Mouse (Mus musculus): ENCODE results near the gene Urad.

Gene Urad

GRCm38 (mm10) chr5:147331547-147331946 lies 9.3 kb upstream of the Urad start:
- in situ Hi-C loops (cut with MboI; ENCODE audit: low pct_unique_long_range_greater_than_20kb in 1 of 2, low sequenced_read_pairs in 2 of 2, unreplicated experiment in 1 of 2): no loop called here

GRCm38 (mm10) chr5:147329946-147330345 lies 7.7 kb upstream of the Urad start:
- in situ Hi-C loops (cut with MboI; ENCODE audit: low pct_unique_long_range_greater_than_20kb in 1 of 2, low sequenced_read_pairs in 2 of 2, unreplicated experiment in 1 of 2): loop anchor here (10.0 kb wide), 2 partner anchors 205 to 415 kb away; no protein-coding TSS in a partner anchor

GRCm38 (mm10) chr5:147327636-147328035 lies 5.4 kb upstream of the Urad start:
- in situ Hi-C loops (cut with MboI; ENCODE audit: low pct_unique_long_range_greater_than_20kb in 1 of 2, low sequenced_read_pairs in 2 of 2, unreplicated experiment in 1 of 2): loop anchor here (10.0 kb wide), 2 partner anchors 203 to 413 kb away; no protein-coding TSS in a partner anchor

DNA sequence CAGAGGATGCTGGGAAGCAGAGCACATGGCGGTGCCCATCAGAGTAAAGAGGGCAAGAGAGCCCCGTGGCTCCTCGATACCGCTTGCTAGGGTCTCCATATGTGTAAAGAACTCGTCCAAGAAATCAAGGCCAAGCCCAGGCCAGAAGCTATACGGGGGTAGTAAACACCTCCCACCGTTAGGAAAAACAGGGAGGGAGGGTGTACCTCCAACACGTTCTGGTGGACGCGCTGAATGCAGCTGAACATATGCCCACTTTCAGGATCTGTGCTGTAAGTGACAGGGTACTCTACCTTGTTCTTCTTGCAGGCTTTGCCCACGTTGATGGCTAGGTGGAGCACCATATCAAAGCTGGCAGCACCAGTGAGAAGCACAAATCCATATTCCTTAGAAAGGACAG lies 3.7 kb upstream of the Urad start:
- in situ Hi-C loops (cut with MboI; ENCODE audit: low pct_unique_long_range_greater_than_20kb in 1 of 2, low sequenced_read_pairs in 2 of 2, unreplicated experiment in 1 of 2): loop anchor here (10.0 kb wide), 2 partner anchors 201 to 411 kb away; no protein-coding TSS in a partner anchor

DNA sequence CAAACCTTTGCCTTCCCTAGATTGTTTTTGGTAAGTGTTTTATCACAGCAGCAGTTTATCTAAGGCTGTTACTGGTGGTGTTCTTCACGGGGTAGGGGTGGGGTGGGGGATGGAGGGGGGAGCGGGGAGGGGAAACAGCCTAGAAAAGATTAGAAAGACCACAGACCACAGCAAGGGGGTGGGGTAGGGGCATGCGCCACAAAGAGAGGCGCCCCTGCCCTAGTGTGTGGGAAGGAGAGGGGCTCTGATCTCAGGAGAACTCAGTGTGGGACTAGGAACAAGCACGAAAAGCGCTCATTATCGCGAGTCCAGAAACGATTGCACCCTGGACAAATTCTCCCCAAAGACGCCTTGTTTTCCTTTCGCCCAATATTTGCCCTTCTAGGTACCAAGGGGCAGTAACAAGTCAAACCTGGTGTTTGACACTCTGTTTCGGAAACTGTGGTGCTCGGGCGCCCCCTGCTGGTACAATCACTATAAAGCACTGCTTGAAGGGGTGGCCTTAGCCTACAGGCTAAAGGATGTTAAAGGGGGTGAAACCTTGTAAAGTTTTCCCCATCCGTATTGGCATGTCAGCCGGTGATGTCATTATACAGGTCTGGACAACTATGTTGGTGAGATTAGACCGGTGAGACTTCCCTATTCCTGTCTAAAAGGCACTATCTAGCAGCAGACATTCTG lies 1.1 kb upstream of the Urad start:
- in situ Hi-C loops (cut with MboI; ENCODE audit: low pct_unique_long_range_greater_than_20kb in 1 of 2, low sequenced_read_pairs in 2 of 2, unreplicated experiment in 1 of 2): loop anchor here (10.0 to 25.0 kb wide), 3 partner anchors 199 to 636 kb away; no protein-coding TSS in a partner anchor

GRCm38 (mm10) chr5:147319653-147320052 lies 2.6 kb downstream of the Urad start:
- in situ Hi-C loops (cut with MboI; ENCODE audit: low pct_unique_long_range_greater_than_20kb in 1 of 2, low sequenced_read_pairs in 2 of 2, unreplicated experiment in 1 of 2): loop anchor here (10.0 to 25.0 kb wide), 3 partner anchors 195 to 632 kb away; no protein-coding TSS in a partner anchor

GRCm38 (mm10) chr5:147317991-147318390 lies 4.2 kb downstream of the Urad start:
- in situ Hi-C loops (cut with MboI; ENCODE audit: low pct_unique_long_range_greater_than_20kb in 1 of 2, low sequenced_read_pairs in 2 of 2, unreplicated experiment in 1 of 2): loop anchor here in 1 of 2 experiments (10.0 to 25.0 kb wide), 2 partner anchors 403 to 631 kb away; no protein-coding TSS in a partner anchor

DNA sequence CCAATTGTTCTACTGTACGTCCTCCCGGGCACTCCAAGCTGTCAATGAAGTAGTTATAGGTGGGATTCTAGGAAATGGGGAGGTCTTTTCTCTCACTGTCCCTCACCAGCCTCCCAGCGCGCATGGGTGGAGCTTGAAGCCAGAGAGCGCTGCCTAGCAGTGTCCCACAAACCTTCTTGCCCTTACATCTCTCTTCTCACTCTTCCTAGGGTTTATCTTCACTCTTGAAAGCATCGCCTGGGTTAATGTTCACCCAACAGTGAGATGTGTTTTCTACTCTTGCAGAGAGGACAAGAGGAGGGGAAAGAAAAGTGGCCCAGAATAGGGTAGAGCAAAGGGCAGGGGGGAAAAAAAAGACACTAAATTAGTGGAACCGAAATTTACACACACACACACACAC lies 4.9 kb downstream of the Urad start:
- in situ Hi-C loops (cut with MboI; ENCODE audit: low pct_unique_long_range_greater_than_20kb in 1 of 2, low sequenced_read_pairs in 2 of 2, unreplicated experiment in 1 of 2): loop anchor here in 1 of 2 experiments (10.0 to 25.0 kb wide), 2 partner anchors 403 to 630 kb away; no protein-coding TSS in a partner anchor

GRCm38 (mm10) chr5:147315432-147316075 lies 6.7 kb downstream of the Urad start:
- in situ Hi-C loops (cut with MboI; ENCODE audit: low pct_unique_long_range_greater_than_20kb in 1 of 2, low sequenced_read_pairs in 2 of 2, unreplicated experiment in 1 of 2): loop anchor here in 1 of 2 experiments (10.0 to 25.0 kb wide), 2 partner anchors 401 to 628 kb away; no protein-coding TSS in a partner anchor

GRCm38 (mm10) chr5:147314646-147315431 lies 7.4 kb downstream of the Urad start:
- in situ Hi-C loops (cut with MboI; ENCODE audit: low pct_unique_long_range_greater_than_20kb in 1 of 2, low sequenced_read_pairs in 2 of 2, unreplicated experiment in 1 of 2): loop anchor here in 1 of 2 experiments (10.0 to 25.0 kb wide), 2 partner anchors 400 to 628 kb away; no protein-coding TSS in a partner anchor

- in situ Hi-C loops (cut with MboI; ENCODE audit: low pct_unique_long_range_greater_than_20kb in 1 of 2, low sequenced_read_pairs in 2 of 2, unreplicated experiment in 1 of 2): loop anchor here in 1 of 2 experiments (10.0 to 25.0 kb wide), 2 partner anchors 398 to 626 kb away; no protein-coding TSS in a partner anchor
Observed at GRCm38 (mm10) chr5:147312830-147313685, 9.2 kb downstream of the Urad start.

- in situ Hi-C loops (cut with MboI; ENCODE audit: low pct_unique_long_range_greater_than_20kb in 1 of 2, low sequenced_read_pairs in 2 of 2, unreplicated experiment in 1 of 2): loop anchor here (10.0 to 25.0 kb wide), 3 partner anchors 115 to 622 kb away; no protein-coding TSS in a partner anchor
Observed at GRCm38 (mm10) chr5:147309786-147310185, 12.5 kb downstream of the Urad start.

GRCm38 (mm10) chr5:147308451-147308850 lies 13.8 kb downstream of the Urad start:
- in situ Hi-C loops (cut with MboI; ENCODE audit: low pct_unique_long_range_greater_than_20kb in 1 of 2, low sequenced_read_pairs in 2 of 2, unreplicated experiment in 1 of 2): loop anchor here (10.0 to 25.0 kb wide), 2 partner anchors 114 to 621 kb away; no protein-coding TSS in a partner anchor

GRCm38 (mm10) chr5:147307398-147307785 lies 14.8 kb downstream of the Urad start:
- in situ Hi-C loops (cut with MboI; ENCODE audit: low pct_unique_long_range_greater_than_20kb in 1 of 2, low sequenced_read_pairs in 2 of 2, unreplicated experiment in 1 of 2): loop anchor here (10.0 to 25.0 kb wide), 2 partner anchors 113 to 620 kb away; no protein-coding TSS in a partner anchor

DNA sequence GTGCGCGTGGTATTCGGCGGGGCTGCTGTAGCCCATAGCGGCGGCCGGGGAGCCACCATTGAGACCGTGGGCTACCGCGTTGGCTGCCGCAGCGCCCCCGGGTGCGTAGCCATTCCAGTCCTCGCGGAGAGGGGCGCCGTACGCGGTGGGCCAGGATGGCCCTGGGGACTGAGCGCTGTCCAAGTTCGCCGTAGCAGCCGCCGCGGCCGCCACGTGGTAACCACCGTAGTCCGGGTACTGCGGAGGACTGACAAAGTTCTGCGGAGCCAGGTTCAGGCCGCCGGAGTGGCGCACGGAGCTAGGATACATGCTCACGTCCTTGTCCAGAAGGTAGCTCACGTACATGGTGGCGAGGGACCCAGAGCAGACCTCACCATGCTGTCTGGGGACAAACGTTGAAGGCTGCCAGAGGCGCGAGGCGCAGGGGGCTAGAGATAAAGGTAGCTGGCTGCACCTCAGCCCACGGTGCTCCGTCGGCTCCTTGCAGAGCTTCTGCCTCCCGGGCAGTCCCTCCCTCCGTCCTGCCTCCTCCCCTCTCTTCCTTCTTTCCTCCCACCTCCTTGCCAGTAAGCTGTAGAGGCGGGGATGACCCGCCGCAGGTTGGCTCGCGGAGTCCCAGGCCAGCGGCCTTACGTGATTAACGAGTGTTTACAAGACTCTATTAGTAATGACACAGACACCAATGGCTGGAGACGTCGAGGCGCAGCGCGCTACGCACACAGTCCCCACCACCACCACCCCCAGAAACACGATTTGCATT lies 15.4 kb downstream of the Urad start, which contains the start of gene Cdx2:
TSS of gene Cdx2 (minus strand) at position 633 of the 760 bp plus-strand sequence.
- in situ Hi-C loops (cut with MboI; ENCODE audit: low pct_unique_long_range_greater_than_20kb in 1 of 2, low sequenced_read_pairs in 2 of 2, unreplicated experiment in 1 of 2): loop anchor here (10.0 to 25.0 kb wide), 2 partner anchors 112 to 620 kb away; no protein-coding TSS in a partner anchor

DNA sequence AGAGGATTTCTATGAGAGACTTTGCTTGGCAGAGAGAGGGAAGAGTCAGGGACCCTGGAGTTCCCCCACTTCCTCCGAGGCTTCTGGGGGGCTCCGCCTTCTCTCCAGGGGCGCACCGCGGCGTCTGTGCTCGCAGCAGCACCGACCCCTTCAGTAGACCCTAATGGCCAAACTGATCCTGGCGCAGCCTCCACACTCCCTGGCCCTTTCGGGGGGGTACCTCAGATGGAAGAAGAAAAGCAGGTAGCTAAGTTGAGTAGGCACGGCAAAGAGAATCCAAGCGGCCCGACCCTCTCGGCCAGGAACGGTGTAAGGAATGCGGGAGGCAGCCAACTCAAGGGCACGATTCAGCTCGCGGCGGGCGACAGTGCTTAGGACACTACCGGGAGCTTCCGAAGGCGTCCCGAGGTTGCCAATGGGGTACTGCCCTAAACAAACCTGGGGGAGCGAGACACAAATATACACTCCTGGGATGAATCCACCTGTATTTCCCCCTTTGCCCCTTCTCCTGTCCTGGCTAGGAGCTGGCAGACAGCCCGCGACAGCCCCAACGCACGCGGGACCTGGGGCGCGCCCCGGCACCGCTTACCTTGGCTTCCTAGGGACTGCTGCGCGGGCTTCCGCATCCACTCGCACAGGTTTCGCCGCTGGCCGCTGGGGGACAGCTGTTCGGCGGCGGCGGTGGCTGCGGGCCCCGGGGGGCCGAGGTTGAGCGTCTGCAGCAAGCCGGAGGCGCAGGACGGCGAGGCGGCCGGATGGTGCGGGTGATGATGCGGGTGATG lies 16.2 kb downstream of the Urad start:
- in situ Hi-C loops (cut with MboI; ENCODE audit: low pct_unique_long_range_greater_than_20kb in 1 of 2, low sequenced_read_pairs in 2 of 2, unreplicated experiment in 1 of 2): loop anchor here (10.0 to 25.0 kb wide), 2 partner anchors 111 to 619 kb away; no protein-coding TSS in a partner anchor

All from mouse embryonic stem cell (cell line).